Mouse (Mus musculus): ENCODE measurements around the gene Tcte2. TPM values are rescaled to one million over a fixed set of nuclear protein-coding genes. Genes with fewer than 3 reads are reported as not detected.
A peak's percentile ranks its signal among the peaks of the same experiment; 100 is the strongest.

The Tcte2 gene
- total RNA-seq, 2 experiments from 2014 or later = not detected

DNA sequence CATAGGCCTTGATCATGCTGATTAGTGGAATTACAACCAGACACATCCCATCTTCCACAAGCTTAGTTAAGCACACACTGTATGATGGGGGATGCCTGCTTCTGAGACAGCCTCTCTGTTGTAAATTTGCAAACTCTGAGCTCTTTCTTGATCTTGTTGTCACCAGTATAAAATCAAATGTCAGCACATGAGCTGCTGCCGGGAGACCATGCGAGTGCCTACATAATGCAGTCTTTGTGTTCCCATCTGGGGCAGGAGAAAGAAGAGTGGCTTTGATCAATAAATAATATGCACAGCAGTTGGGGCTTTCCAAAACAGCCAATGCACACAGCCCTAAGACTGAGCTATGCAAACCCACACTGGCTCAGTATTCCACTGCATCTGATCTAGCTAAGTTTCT, 39.2 kb downstream of the Tcte2 start:
- ATAC-seq (ENCODE audit: poor library complexity, severe bottlenecking) = no peak

DNA sequence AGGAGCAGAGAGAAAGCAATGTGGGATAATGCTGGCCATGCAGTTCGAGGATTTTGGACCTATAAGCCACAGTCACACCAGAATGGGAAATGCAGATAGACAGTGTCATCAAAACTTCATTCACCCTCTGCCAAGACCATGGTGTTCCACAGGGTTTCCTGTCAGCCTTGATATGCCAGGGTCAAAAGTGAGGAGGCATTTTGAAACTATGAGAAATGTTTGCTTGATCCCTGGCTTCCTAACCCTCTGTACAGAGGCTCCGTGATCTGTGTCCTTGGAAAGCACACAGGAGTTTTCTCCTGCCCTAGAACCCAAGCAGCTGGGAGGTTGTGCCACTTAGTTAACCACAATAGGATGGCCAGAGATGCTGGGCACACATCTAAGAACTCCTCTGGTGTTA, 40.3 kb downstream of the Tcte2 start:
- ATAC-seq (ENCODE audit: poor library complexity, severe bottlenecking) = no peak

DNA sequence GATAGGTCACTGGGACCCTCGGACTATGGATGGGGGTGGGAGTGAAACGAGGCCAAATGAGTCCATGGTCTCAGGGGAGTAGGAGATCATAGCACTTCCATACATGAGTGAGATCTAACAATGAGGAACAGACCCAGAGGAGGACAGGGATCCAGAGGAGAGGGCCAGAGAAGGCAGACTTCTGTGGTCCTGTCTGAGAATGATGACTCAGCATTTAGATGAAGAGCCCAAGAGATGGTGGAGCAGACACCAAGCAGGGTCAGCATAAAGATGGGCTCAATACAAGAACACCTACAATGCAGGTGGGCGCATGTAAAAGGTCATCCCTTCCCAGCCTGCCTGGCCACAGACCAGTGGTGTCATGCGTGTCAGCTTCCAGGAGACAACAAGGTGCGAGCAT, 41.4 kb downstream of the Tcte2 start:
- ATAC-seq (ENCODE audit: poor library complexity, severe bottlenecking) = no peak

DNA sequence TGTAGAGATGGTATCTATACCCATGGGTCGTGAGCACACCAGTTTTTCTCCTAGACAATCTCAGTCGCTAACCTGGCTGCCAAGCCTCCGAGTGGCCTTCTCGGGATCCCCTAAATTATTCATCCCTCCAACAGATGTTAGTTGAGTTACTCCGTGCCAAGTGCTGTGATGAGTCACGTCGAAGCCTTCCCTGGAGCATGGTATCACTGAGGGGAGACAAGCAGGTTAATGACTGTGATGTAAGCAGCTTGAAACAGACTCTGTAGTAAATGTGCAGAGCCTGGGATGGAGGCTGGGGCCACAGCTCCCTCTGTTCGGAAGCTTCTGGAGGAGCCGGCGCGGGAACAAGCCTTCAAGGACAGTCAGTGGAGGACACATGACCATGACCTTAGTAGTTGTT, 44.2 kb downstream of the Tcte2 start:
- ATAC-seq (ENCODE audit: poor library complexity, severe bottlenecking) = no peak

DNA sequence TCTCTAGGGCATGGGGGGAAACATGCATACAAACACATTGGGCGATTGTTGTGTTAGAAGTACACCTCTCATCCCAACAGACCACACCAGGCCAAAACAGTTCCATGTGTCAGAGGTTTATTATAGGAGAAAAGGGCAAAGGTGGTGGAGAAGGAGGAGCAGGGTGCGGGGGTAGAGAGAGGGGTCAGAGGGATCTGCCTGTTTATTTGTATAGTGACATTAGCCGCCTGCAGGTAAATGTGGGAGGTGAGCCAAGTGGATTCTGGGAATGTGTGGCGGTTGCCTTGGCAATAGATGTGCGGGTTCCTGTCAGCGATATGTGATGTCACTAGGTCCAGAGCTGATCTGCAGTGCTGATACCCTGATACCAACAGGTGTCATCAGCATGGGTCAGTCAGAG, 45.3 kb downstream of the Tcte2 start:
- no peak for ATAC-seq (ENCODE audit: poor library complexity, severe bottlenecking)

DNA sequence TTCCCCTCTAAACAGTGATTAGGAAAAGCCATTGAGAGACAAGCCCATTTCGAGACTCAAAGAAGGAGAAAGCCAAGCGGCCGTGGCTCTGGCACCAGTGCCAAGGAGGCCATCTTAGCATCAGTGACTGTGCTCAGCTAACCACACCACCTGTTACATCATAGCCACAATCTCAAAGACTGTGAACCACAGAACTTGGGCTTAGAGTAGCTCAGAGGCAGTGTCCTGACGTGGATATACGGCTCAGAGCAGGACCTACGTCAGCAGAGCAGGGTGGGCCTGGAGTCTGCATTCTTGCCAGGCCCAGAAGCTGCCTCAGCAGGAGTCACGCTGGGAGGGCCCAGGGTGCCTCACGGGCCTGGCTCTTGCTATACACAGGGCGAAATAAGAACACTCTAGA, 46.1 kb downstream of the Tcte2 start:
- ATAC-seq (ENCODE audit: poor library complexity, severe bottlenecking) = peak; percentile 85

DNA sequence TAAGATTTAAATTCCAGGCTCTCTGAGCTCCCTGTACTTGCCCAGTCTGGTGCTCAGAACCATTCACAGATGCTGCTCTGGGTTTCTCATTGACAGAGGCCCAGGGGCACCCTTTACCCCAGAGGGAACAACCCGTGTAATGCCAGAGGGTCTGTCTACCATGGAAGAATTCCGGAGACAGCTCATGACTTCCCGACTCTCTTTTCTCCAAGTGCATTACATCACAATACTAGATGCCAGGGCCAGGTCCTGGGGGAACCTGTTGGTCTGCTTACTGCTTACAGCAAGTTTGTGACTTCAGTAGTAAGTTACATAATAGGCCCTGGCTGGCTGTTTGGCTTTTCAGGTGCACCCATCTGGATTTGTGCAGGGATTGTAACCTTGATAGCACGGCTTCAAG, 47.0 kb downstream of the Tcte2 start:
- ATAC-seq (ENCODE audit: poor library complexity, severe bottlenecking) = no peak

DNA sequence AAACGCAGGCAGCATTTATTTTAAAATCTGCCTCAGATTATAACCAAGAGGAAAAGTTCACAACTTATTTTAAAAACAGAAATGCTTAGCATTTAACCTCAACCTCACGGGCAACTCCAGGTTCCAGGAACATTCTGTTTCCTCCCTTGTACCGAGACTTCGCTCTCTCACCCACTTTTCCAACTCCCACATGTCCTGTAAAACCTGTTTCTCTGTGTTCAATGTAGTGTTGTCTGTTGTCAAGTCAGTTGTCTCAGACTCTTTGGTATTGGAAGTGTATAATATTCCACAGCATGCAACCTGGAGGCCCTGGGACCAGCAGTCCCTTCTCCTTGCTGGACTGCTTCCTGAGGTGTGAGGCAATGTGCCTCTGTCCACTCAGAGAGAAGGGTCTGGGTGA, 47.5 kb downstream of the Tcte2 start:
- no peak for ATAC-seq (ENCODE audit: poor library complexity, severe bottlenecking)

DNA sequence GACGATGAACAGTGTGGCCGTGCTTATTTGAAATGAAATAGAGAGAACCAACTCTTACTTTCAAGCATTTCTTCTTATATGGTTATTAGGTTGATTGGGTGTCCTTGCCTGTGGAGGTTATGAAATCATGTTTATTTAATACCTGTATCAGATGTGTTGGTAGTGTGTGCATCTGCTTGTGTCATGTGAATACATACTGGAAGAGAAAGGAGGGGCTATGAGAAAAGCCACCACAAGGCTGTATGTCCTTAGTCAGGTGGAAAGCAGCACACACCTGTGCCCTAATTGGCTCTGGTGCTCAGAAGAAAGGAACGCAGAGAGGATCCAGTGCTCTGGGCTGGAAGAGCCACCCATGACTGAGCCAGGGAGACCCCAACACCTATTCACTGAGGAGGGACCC, 49.1 kb downstream of the Tcte2 start:
- no peak for ATAC-seq (ENCODE audit: poor library complexity, severe bottlenecking)

DNA sequence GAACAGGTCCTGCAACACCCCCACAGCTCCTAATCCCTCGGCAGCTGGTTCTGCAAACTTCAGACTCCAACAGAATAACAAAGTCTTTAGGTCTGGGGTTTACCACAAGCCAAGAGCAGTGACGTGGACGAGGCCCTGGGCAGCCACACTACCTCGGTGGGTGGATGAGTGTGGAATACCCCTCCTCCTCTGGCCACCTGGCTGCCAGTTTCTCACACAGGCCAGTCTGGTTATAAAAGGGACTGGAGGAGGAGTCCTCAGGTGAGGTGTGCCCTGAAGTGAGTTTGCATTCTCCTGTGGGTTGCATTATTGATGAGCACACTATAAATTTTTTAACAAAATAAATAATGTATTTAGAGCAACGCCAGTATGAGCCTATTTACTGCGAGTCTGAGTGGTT, 49.5 kb downstream of the Tcte2 start:
- no peak for ATAC-seq (ENCODE audit: poor library complexity, severe bottlenecking)

DNA sequence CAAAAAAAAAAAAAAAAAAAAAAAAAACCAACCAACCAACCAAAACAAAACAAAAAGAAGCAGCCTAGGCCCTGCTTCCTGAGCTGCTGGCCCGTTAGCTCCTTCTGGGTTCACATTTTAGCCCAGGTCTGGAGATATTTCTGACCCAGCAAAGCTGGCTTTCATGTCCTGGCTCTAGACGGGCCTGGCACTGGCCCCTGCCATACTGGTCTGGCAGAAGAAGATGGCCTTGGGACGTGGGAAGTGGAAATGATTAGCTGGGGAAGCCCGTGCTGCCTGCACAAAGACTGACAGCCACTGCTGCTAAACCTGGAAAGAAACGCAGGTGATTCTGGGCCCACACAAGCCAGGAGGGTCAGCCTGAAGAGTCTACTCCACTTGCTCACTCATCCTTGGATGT, 50.5 kb downstream of the Tcte2 start:
- no peak for ATAC-seq (ENCODE audit: poor library complexity, severe bottlenecking)

DNA sequence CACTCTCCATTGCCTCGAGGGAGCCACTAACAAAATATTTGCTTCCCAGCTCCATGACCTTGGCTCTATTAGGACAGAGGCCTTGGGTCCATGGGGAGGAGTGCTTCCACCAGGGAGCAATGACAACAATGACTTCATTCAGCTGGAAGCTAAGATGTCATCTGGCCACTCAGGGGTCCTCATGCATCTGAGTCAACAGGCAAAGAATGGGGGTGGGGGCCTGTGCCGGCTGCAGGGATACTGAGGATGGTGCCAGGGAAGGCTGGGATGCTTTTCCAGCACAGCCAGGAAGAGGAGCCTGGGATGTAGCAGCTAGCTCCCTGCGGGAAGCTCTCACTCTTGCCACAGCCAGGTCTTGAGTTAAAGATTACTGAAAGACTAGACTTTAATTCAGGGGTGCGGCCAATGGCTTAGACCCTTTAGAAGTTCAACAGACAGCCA, 56.1 kb downstream of the Tcte2 start:
- ATAC-seq (ENCODE audit: poor library complexity, severe bottlenecking) = no peak

DNA sequence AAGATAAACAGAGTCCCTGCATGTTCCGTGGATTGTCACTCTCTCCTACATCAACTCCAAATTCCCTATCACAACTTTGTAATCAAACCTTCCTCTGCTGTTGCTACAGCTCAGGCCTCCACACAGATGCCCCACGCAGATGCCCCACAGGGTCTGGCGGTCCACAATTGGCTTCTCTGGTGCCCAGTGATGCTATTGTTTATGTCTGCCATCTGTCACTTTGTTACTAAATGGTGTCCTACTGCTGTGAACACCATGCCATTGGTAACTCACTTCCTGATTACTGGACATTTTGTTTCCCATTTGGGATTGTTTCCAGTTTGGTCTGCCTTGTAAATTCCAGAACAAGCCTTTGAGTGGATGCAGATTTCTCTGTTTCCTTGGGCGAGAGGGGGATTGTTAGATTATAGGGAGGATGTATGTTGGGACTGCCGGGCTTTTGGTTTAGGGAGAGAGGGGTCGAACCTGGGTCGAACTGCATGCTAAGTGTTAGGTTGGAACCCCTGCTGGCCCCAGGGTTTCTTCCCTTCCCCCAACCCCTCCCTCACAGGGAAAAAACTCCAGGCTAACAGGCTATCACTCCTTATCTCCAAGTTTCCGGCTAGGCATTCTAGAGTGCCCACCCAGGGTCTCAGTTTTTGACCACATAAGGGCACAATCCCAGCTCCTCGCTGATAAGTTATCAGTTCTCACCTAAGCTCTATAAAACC, 57.9 kb downstream of the Tcte2 start:
- ATAC-seq (ENCODE audit: poor library complexity, severe bottlenecking) = no peak

DNA sequence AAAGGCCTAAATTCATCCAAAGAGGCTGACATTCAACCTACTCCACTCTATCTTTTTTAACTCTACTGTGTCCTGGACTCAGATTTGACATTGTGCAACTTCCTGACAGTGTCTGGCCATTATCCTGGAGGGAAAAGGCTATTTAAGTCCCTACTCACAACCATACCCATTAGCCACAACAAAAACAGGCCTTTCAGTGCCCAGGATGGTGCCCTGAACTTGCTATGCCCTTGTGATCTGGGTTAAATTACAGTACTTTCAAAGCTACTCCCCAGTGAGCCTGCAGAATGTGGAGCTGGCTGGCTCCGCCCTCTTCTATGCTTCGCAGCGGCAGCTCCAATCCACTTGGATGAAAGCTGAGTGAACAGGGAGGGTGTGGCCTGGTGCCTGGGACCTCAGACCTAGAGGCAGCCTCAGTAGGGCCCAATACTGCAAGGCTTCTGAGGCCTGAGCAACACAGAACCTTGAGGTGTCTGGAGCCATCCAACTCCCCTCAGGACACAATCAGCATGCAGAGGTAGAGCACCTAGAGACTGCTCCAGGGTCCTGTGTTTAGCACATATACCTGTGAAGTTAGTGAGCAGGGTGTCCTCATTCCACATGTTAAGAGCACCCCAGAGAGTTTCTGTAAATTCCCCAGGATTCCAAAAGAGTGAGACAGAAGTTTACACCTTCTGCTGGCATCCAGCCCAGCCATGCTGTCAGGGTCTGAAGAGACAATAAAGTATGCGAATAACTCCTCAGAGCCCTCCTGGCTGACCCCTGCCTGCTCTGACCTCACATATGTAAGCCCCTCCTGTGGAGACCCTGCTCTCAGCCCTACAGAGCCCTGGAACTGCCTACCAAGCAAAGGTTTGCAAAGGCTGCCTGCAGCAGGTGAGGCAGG, 61.3 kb downstream of the Tcte2 start:
- ATAC-seq (ENCODE audit: poor library complexity, severe bottlenecking) = no peak

DNA sequence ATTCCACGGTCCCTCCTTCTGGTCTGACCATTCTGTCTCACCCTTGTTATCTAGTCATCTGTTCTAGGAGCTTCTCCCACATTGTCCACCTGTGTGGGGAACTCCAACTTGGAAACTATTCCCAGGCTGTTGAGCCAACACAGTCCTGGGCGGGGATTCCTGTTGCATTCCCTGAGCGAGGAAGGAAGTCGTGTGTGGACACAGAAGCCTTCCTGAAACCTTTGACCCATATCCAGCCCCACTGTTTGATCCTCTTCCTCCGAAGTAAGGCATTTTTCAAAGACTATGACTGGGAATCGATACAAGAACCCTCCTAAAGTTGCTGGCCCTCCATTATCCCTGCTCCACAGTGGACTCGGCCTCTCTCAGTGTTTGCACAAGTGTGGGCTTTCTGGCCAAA, 61.9 kb downstream of the Tcte2 start:
- no peak for ATAC-seq (ENCODE audit: poor library complexity, severe bottlenecking)

DNA sequence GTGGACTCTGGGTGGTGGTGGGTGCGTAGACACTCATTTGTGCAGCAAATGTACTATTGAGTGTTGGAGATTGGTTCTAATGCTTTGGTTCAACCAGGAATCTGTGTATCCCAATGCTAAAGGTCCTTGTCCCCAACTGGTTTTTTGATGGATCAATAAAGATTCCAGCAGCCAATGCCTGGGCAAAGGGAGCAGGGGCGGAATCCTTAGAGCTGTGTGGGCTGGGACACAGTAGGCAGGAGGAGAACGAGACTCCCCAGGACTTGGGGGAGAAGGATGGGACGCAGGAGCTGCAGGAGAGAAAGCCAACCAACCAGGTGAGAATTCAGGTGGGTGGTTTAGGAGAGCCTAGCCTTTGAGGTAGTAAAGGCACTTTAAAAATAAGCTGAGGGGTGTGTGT, 63.4 kb downstream of the Tcte2 start:
- ATAC-seq (ENCODE audit: poor library complexity, severe bottlenecking) = no peak

DNA sequence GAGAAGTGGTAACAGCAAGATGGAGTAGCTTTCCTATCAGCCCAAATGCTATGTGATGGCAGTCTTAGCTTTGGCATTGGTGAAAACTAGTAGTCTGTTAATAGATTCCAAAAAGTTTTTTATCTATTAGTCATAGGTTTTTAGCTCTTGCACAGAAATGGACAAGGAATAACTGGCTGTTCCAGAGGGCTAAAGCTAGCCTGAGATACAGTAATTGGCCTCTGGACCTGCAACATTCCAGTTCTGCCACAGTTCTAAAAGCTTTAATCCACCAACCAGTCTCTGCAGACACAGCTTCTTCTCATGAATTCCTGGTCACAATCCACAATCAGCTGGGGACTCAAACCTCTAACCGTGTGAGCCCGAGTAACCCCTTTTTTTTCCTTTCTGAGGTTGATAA, 64.0 kb downstream of the Tcte2 start:
- ATAC-seq (ENCODE audit: poor library complexity, severe bottlenecking) = no peak

DNA sequence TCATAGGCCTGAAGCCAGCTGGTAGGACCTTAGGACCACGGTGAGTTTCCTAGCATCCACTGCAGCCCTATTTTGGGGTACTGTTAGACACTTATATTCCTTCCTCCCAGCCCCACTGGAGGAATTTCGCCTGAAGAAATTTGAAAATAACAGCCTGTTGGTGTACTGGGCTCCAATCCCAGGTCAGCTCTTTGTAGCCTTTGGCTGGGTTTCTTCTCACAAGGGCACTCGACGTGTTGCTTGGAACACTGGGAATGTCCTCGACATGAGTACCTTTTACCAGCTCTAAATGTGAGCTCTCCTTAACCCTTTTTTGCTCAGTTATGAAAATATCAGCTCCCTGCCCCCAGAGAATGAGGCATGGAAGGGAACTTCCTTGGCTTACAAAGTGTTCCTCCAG, 65.7 kb downstream of the Tcte2 start:
- ATAC-seq (ENCODE audit: poor library complexity, severe bottlenecking) = no peak

DNA sequence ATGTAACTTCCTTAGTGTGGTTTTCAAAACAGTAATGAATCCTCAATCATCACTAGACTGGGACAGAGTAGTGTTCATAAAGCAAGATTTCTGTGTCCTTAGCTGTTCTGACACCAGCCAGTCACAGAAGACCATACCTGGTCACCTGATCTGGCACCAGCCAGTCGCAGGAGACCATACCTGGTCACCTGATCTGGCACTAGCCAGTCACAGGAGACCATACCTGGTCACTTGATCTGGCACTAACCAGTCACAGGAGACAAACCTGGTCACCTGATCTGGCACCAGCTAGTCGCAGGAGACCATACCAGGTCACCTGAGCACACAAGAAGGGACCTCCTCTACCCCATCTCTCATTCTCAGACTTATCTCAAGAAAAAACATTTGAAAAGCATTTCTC, 66.4 kb downstream of the Tcte2 start:
- no peak for ATAC-seq (ENCODE audit: poor library complexity, severe bottlenecking)

DNA sequence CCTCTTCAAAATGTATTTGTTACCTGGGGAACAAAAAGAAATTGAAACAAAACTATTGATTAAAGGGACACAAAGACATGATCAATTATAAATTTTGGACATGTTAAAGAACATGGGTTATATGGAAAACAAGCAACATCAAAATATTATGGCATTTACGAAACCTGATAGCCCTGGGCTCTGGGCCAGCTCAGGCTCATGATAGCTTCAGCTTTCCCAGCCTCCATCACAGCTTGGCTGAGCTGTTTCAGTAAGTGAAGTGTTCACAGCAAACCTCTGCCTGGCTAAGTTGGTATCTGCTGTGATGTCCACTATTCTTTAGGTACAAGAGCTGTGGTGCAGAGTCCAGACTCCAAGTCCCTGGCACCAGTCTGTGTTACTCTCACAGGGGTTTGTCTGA, 67.4 kb downstream of the Tcte2 start:
- ATAC-seq (ENCODE audit: poor library complexity, severe bottlenecking) = no peak

DNA sequence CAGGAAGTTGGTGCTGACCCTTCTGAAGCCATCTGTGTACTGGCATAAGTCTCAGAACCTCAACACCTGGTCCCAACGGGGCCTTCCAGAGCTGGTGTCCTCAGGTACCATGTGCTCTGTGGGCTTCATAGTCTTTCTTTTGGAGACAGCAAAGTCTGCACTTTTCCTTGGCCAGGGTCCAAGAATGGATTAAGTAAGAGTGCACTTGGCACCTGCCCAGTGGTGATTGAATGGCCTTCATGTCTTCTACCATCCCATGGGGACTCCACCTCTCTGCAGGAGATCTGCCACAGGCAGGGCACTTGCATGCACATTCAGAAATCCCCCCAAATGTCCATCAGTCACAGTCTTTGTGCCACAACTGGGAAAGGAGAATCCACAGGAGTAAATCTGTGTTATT, 74.0 kb downstream of the Tcte2 start:
- no peak for ATAC-seq (ENCODE audit: poor library complexity, severe bottlenecking)

DNA sequence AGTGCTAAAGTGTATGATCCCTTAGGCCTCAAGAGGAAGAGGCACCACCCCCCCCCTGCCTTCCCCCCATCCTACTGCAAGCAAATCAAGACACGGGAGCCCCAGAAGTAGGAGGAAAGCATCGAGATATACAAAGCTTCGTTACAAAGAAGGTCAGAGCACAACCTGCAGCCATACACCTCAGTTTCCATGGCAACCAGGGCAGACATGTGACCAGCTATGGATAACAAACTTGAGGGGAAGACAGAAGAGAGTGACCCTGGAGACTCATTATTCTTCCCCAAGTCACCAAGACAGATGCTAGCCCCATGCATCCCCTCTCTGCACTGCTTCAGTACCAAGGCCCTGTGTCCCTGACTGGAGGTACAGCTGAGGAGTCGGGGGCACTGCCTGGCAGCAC, 74.5 kb downstream of the Tcte2 start:
- ATAC-seq (ENCODE audit: poor library complexity, severe bottlenecking) = no peak

Measured in megakaryocyte, adult 5-6 weeks (primary cell).